Mouse (Mus musculus) hindbrain, embryonic 15.5 days (tissue): ENCODE data around the gene Msh4. TPM values are rescaled to one million over a fixed set of nuclear protein-coding genes. Genes with fewer than 3 reads are reported as not detected.

Source experiments
- ATAC-seq: fragments of 200-750 bp; cut with Nextera tagmentation; 2 replicates; pipeline ENCODE4 v1.8.0; 2017; ENCODE audit warnings: low read depth, moderate number of reproducible peaks, moderate TSS enrichment; ENCODE audit not compliant: low FRiP score
- H3K27ac ChIP-seq: fragments of 300-500 bp; sonication (generic); replicated peaks from 2 replicates; pipeline ENCODE4 v1.5.1; 2015; ENCODE audit warnings: mild to moderate bottlenecking, inconsistent platforms
- H3K27me3 ChIP-seq: fragments of 300-500 bp; sonication (generic); 2 replicates; pipeline ENCODE4 v1.6.1; 2015; ENCODE audit warnings: control low read depth, inconsistent platforms
- H3K36me3 ChIP-seq: fragments of 300-500 bp; sonication (generic); 2 replicates; pipeline ENCODE4 v1.6.1; 2015; ENCODE audit warnings: control low read depth, inconsistent platforms
- H3K4me1 ChIP-seq: fragments of 300-500 bp; sonication (generic); replicated peaks from 2 replicates; pipeline ENCODE4 v1.6.1; 2015; ENCODE audit warnings: control low read depth, inconsistent platforms
- H3K4me2 ChIP-seq: fragments of 300-500 bp; sonication (generic); 2 replicates; pipeline ENCODE4 v1.6.1; 2015; ENCODE audit warnings: moderate library complexity, mild to moderate bottlenecking, inconsistent platforms
- H3K4me3 ChIP-seq: fragments of 300-500 bp; sonication (generic); 2 replicates; pipeline ENCODE4 v1.5.1; 2015; ENCODE audit warnings: mild to moderate bottlenecking, inconsistent platforms
- H3K9ac ChIP-seq: fragments of 300-500 bp; sonication (generic); 2 replicates; pipeline ENCODE4 v1.6.1; 2015; ENCODE audit warnings: inconsistent platforms
- H3K9me3 ChIP-seq: fragments of 300-500 bp; sonication (generic); 2 replicates; pipeline ENCODE4 v1.6.1; 2016; ENCODE audit warnings: control low read depth, inconsistent platforms
- WGBS: fragments of 180-500 bp; shearing (Covaris S2); methylation state at CpG from one replicate; pipeline ENCODE4 v1.1.7; 2015; 5-methylcytosine and 5-hydroxymethylcytosine counted together
- polyA plus RNA-seq: library from polyadenylated mRNA; unstranded; fragments of >200 nt; fragmentation: Nextera tagmentation; extraction: Ambion mirVana; gene quantifications from 2 replicates; pipeline ENCODE4 v1.2.1, GENCODE M21; 2015

Msh4 gene
- 0.12 and 0.22 TPM in 2 replicates for polyA plus RNA-seq

DNA sequence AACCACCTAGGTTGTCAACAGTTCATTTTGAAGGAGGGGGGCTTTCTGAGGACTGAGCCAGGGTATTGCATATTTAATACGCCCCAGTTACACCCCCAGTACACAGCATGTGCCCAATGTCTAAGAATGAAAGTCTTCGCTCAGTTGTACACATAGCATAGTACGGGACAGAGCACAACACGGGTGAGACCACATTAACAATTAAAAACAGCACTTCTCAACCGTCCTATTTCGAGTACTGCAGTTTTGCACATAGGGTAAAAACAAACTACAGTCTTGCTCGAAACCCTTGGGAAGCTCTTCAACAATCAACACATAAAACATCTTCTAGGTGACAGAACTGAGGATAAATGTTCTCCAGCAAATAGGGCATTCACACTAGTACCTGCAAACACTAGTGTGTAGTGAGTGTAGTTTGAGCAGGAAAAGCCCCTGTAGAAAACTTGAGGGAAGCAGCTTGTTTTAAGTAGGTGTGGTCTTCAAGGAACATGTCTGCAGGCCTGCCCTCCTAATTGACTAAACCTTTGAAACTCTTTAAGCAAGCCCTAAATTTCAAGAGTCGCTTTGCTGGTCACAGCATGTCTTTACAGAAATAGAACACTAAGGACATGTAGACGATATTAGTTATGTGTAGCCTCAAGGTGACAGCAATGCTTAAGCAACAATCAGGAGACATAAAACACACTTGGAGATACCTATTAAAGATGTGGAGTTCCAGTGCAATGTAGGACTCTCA is at the start of gene Msh4:
TSS of gene Msh4 (minus strand) at position 3 of the 736 bp plus-strand sequence.
- 83% methylated on average over 9 of the region's 9 CpGs for WGBS
- H3K9ac ChIP-seq, result no peak within 1 kb of the TSS
- no peak within 1 kb of the TSS for H3K4me3 ChIP-seq
- peak; percentile 20; the same call in 1 of the 2 replicates for ATAC-seq
- H3K27ac ChIP-seq, result no peak within 1 kb of the TSS
- peaks cover 66% of the 10 kb centered on the region for H3K36me3 ChIP-seq
- H3K4me2 ChIP-seq, result no peak within 1 kb of the TSS
- no peaks in the 10 kb centered on the region for H3K27me3 ChIP-seq
- H3K4me1 ChIP-seq, result peaks cover 33% of the 10 kb centered on the region
- no peaks in the 10 kb centered on the region for H3K9me3 ChIP-seq

- H3K9me3 ChIP-seq, result no peaks in the 10 kb centered on the region
- H3K27ac ChIP-seq, result no peak overlapping the region
- H3K4me2 ChIP-seq, result no peak overlapping the region
- 90% methylated on average over 2 of the region's 2 CpGs for WGBS
- no peak for ATAC-seq
- no peaks in the 10 kb centered on the region for H3K36me3 ChIP-seq
- H3K4me1 ChIP-seq, result peaks cover 12% of the 10 kb centered on the region
- no peak overlapping the region for H3K9ac ChIP-seq
- no peak overlapping the region for H3K4me3 ChIP-seq
- H3K27me3 ChIP-seq, result no peaks in the 10 kb centered on the region
These were observed 42.2 kb upstream of the Msh4 start for GRCm38 (mm10) chr3:153948176-153948575.

DNA sequence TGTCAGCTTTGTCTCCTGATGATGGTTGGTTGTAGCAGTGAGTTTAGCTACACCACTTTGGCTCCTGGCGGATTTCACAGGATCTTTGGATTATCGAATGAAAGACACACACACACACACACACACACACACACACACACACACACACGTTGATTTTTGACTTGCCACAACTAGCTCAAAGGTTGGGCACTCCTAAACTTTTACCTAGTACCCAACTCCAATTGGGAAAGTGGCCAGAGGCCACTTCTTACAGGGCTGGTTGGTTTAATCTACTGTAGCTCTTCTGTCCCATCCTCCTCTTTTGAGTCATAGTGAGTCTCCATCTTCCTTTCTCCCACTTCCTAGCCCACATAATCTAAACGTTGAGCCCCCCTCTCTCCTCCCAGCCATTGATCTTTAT is 41.3 kb upstream of the Msh4 start:
- ATAC-seq, result no peak
- Histone ChIP-seq H3K9me3 (no peaks in the 10 kb centered on the region), H3K27me3 (no peaks in the 10 kb centered on the region), H3K27ac (no peak overlapping the region), H3K4me2 (no peak overlapping the region), H3K4me3 (no peak overlapping the region), H3K9ac (no peak overlapping the region), H3K36me3 (no peaks in the 10 kb centered on the region), H3K4me1 (peaks cover 17% of the 10 kb centered on the region)
- WGBS, result 77% methylated on average over 4 of the region's 4 CpGs

DNA sequence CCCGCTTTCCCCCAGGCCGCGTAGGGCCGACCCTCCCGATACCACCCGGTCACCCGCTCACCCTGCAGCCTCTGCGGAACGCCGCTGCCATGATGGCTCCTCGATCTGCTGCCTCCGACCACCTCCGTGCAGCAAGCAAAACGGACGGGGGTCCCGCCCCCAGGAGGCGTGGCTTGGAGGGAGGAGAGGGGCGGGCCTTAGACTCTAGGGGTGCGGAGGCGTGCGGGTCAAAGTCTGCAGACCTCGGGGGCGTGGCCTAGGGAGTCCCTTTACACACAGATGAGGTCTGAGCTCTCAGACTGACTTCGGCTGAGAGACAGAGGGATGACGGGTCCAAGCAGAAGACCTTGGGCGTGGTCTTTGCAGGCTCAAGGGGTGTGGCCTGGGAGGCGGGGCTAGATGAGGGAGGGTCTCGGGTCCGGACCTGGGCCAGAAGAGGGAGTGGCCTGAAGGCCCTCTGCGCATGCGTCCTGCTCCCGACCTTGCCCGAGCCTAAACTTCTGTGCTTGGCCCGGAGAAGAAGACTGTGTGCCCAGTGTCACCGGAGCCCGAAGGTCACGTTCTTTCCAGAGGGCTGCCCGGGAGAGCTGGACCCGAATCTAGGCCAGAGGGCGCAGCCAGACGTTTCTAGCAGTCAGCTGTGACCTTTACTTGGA is 38.5 kb upstream of the Msh4 start, which contains the start of gene Acadm:
TSS of gene Acadm (minus strand) at position 298 of the 656 bp plus-strand sequence.
- under 1% methylated on average over 41 of the region's 41 CpGs for WGBS
- Histone ChIP-seq H3K27me3 (no peaks in the 10 kb centered on the region), H3K27ac (peak within 1 kb of the TSS; percentile 85), H3K36me3 (no peaks in the 10 kb centered on the region; the same call in 1 of the 2 replicates), H3K9ac (peak within 1 kb of the TSS; percentile 63), H3K4me1 (peaks cover 17% of the 10 kb centered on the region), H3K4me3 (peak within 1 kb of the TSS; percentile 62), H3K9me3 (no peaks in the 10 kb centered on the region), H3K4me2 (peak within 1 kb of the TSS; percentile 62)
- ATAC-seq, result peak; percentile 96

DNA sequence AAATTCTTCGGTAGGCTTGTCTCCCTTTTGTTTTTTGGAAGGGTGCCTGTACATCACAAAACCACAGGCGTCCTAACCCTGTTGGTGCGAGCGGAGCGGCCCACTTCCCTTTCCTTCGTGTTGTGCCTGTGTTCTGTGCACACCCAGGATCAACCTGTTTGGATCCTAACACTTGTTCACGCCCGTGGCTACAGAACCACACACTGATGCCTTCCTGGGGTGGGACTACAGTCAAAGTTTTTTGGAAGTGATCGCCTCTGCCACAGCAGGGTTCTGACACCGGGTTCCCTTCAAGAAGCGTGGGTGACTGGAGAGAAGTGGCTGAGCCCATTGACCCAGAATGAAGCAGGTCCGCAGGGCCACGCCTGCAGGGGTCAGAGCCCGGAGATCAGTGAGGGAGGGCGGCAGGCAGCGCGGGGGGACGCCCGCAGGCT is 38.0 kb upstream of the Msh4 start:
- Histone ChIP-seq H3K36me3 (no peaks in the 10 kb centered on the region; the same call in 1 of the 2 replicates), H3K4me1 (peaks cover 17% of the 10 kb centered on the region), H3K4me3 (peak overlapping the region; percentile 62), H3K27ac (peak overlapping the region; percentile 85), H3K9me3 (no peaks in the 10 kb centered on the region), H3K9ac (peak overlapping the region; percentile 63), H3K4me2 (peak overlapping the region; percentile 62), H3K27me3 (no peaks in the 10 kb centered on the region)
- under 1% methylated on average over 19 of the region's 19 CpGs for WGBS
- ATAC-seq, result no peak

- H3K36me3 ChIP-seq, result no peaks in the 10 kb centered on the region; the same call in 1 of the 2 replicates
- H3K9ac ChIP-seq, result no peak overlapping the region
- ATAC-seq, result no peak
- no peaks in the 10 kb centered on the region for H3K9me3 ChIP-seq
- H3K27ac ChIP-seq, result no peak overlapping the region
- peaks cover 17% of the 10 kb centered on the region for H3K4me1 ChIP-seq
- 37% methylated on average over 12 of the region's 12 CpGs for WGBS
- peak overlapping the region; percentile 62 for H3K4me2 ChIP-seq
- H3K4me3 ChIP-seq, result peak overlapping the region; percentile 62
- no peaks in the 10 kb centered on the region for H3K27me3 ChIP-seq
These were observed 37.2 kb upstream of the Msh4 start for GRCm38 (mm10) chr3:153943003-153943640.

GRCm38 (mm10) chr3:153941613-153942012 is 35.7 kb upstream of the Msh4 start:
- Histone ChIP-seq H3K27me3 (no peaks in the 10 kb centered on the region), H3K9ac (no peak overlapping the region), H3K4me3 (no peak overlapping the region), H3K36me3 (no peaks in the 10 kb centered on the region; the same call in 1 of the 2 replicates), H3K9me3 (no peaks in the 10 kb centered on the region), H3K27ac (no peak overlapping the region), H3K4me2 (no peak overlapping the region), H3K4me1 (peaks cover 17% of the 10 kb centered on the region)
- 96% methylated on average over 13 of the region's 13 CpGs for WGBS
- no peak for ATAC-seq

GRCm38 (mm10) chr3:153940486-153940885 is 34.5 kb upstream of the Msh4 start:
- WGBS, result 94% methylated on average over 9 of the region's 9 CpGs
- no peak for ATAC-seq
- no peak overlapping the region for H3K9ac ChIP-seq
- H3K27ac ChIP-seq, result no peak overlapping the region
- no peaks in the 10 kb centered on the region for H3K27me3 ChIP-seq
- no peak overlapping the region for H3K4me2 ChIP-seq
- peaks cover 4% of the 10 kb centered on the region; the same call in 1 of the 2 replicates for H3K36me3 ChIP-seq
- H3K4me3 ChIP-seq, result no peak overlapping the region
- peaks cover 17% of the 10 kb centered on the region for H3K4me1 ChIP-seq
- H3K9me3 ChIP-seq, result no peaks in the 10 kb centered on the region

- Histone ChIP-seq H3K9ac (no peak overlapping the region), H3K4me1 (peaks cover 13% of the 10 kb centered on the region), H3K36me3 (peaks cover 5% of the 10 kb centered on the region; the same call in 1 of the 2 replicates), H3K27me3 (no peaks in the 10 kb centered on the region), H3K4me3 (no peak overlapping the region), H3K27ac (no peak overlapping the region), H3K4me2 (no peak overlapping the region), H3K9me3 (no peaks in the 10 kb centered on the region)
- WGBS, result 76% methylated on average over 8 of the region's 8 CpGs
- ATAC-seq, result no peak
These were observed 34.1 kb upstream of the Msh4 start for GRCm38 (mm10) chr3:153940021-153940420.

GRCm38 (mm10) chr3:153937116-153937810 is 31.3 kb upstream of the Msh4 start:
- Histone ChIP-seq H3K9ac (no peak overlapping the region), H3K27ac (no peak overlapping the region), H3K4me2 (no peak overlapping the region), H3K36me3 (peaks cover 19% of the 10 kb centered on the region), H3K9me3 (no peaks in the 10 kb centered on the region), H3K27me3 (no peaks in the 10 kb centered on the region), H3K4me3 (no peak overlapping the region), H3K4me1 (no peaks in the 10 kb centered on the region)
- ATAC-seq, result no peak
- WGBS, result 93% methylated on average over 17 of the region's 17 CpGs

GRCm38 (mm10) chr3:153935878-153936277 is 29.9 kb upstream of the Msh4 start:
- Histone ChIP-seq H3K27ac (no peak overlapping the region), H3K4me2 (no peak overlapping the region), H3K4me3 (no peak overlapping the region), H3K9me3 (no peaks in the 10 kb centered on the region), H3K9ac (no peak overlapping the region), H3K4me1 (no peaks in the 10 kb centered on the region), H3K27me3 (no peaks in the 10 kb centered on the region), H3K36me3 (peaks cover 19% of the 10 kb centered on the region)
- no peak for ATAC-seq
- WGBS, result 96% methylated on average over 9 of the region's 9 CpGs
